Mouse (Mus musculus): ENCODE measurements around the gene Inf2.

Inf2 gene

GRCm38 (mm10) chr12:112571064-112571463, 17.5 kb upstream of the Inf2 start:
- no peak for DNase-seq

- no peak for DNase-seq
These were observed 13.2 kb upstream of the Inf2 start for GRCm38 (mm10) chr12:112575274-112575986.

- DNase-seq: no peak
These were observed 12.2 kb upstream of the Inf2 start for GRCm38 (mm10) chr12:112576341-112576740.

GRCm38 (mm10) chr12:112576749-112577148, 11.8 kb upstream of the Inf2 start:
- no peak for DNase-seq

GRCm38 (mm10) chr12:112578296-112579090, 10.1 kb upstream of the Inf2 start:
- DNase-seq: no peak

- no peak for DNase-seq
These were observed 9.2 kb upstream of the Inf2 start for GRCm38 (mm10) chr12:112579430-112579829.

GRCm38 (mm10) chr12:112579926-112580325, 8.7 kb upstream of the Inf2 start:
- no peak for DNase-seq

GRCm38 (mm10) chr12:112581113-112581512, 7.5 kb upstream of the Inf2 start:
- no peak for DNase-seq

- DNase-seq: no peak
These were observed 3.6 kb upstream of the Inf2 start for GRCm38 (mm10) chr12:112584954-112585353.

GRCm38 (mm10) chr12:112585924-112586538, 2.6 kb upstream of the Inf2 start:
- DNase-seq: no peak

GRCm38 (mm10) chr12:112587125-112588124, 1.2 kb upstream of the Inf2 start:
- peak; percentile 79 to 86 for DNase-seq

- DNase-seq: no peak
These were observed 1.1 kb downstream of the Inf2 start for GRCm38 (mm10) chr12:112589491-112590191.

GRCm38 (mm10) chr12:112590566-112591239, 2.1 kb downstream of the Inf2 start:
- DNase-seq: peak; percentile 91 to 95

- no peak for DNase-seq
These were observed 2.7 kb downstream of the Inf2 start for GRCm38 (mm10) chr12:112591240-112591639.

GRCm38 (mm10) chr12:112591730-112592129, 3.1 kb downstream of the Inf2 start:
- no peak for DNase-seq

- DNase-seq: no peak
These were observed 4.6 kb downstream of the Inf2 start for GRCm38 (mm10) chr12:112592985-112593734.

- DNase-seq: no peak
These were observed 5.6 kb downstream of the Inf2 start for GRCm38 (mm10) chr12:112593951-112594915.

GRCm38 (mm10) chr12:112594989-112595388, 6.4 kb downstream of the Inf2 start:
- DNase-seq: peak; percentile 54 to 61

- no peak for DNase-seq
These were observed 7.0 kb downstream of the Inf2 start for GRCm38 (mm10) chr12:112595626-112596025.

All from cerebellum, postnatal 10 days (tissue).